Mouse (Mus musculus) embryonic facial prominence, embryonic 11.5 days (tissue): ENCODE results near the gene Rps13. TPM values are rescaled to one million over a fixed set of nuclear protein-coding genes. Genes with fewer than 3 reads are reported as not detected.
"Not testable (repeated sequence)": the region's sequence is repeated elsewhere in the genome, so short reads cannot be mapped to it uniquely, and the experiment has no call there.

ENCODE experiments used
- ATAC-seq: fragments of 200-750 bp; cut with Nextera tagmentation; replicated peaks from 2 replicates; pipeline ENCODE4 v1.8.0; 2017; ENCODE audit warnings: low read depth; ENCODE audit not compliant: insufficient number of reproducible peaks, low FRiP score, low TSS enrichment
- DNase-seq: peaks from one replicate; pipeline ENCODE4 v3.0.0-alpha.2; 2015; ENCODE audit warnings: low spot score
- H3K27ac ChIP-seq: fragments of 300-500 bp; sonication (generic); replicated peaks from 2 replicates; pipeline ENCODE4 v1.5.1; 2014; ENCODE audit warnings: mild to moderate bottlenecking, low read depth, low read length, control low read depth
- H3K27me3 ChIP-seq: fragments of 300-500 bp; sonication (generic); 2 replicates; pipeline ENCODE4 v1.6.1; 2014; ENCODE audit warnings: mild to moderate bottlenecking, low read length, moderate library complexity, mixed read lengths; ENCODE audit not compliant: control insufficient read depth, insufficient read depth
- H3K36me3 ChIP-seq: fragments of 300-500 bp; sonication (generic); replicated peaks from 2 replicates; pipeline ENCODE4 v1.6.1; 2014; ENCODE audit warnings: low read depth, mild to moderate bottlenecking, low read length, moderate library complexity, mixed read lengths; ENCODE audit not compliant: control insufficient read depth, insufficient read depth
- H3K4me1 ChIP-seq: fragments of 300-500 bp; sonication (generic); 2 replicates; pipeline ENCODE4 v1.6.1; 2014; ENCODE audit warnings: low read length, mixed read lengths; ENCODE audit not compliant: control insufficient read depth, insufficient read depth
- H3K4me2 ChIP-seq: fragments of 300-500 bp; sonication (generic); 2 replicates; pipeline ENCODE4 v1.6.1; 2014; ENCODE audit warnings: low read depth, mild to moderate bottlenecking, control low read depth, low read length, moderate library complexity
- H3K4me3 ChIP-seq: fragments of 300-500 bp; sonication (generic); 2 replicates; pipeline ENCODE4 v1.5.1; 2014; ENCODE audit warnings: low read depth, low read length, control low read depth
- H3K9ac ChIP-seq: fragments of 300-500 bp; sonication (generic); replicated peaks from 2 replicates; pipeline ENCODE4 v1.6.1; 2014; ENCODE audit warnings: mild to moderate bottlenecking, control low read depth, low read length
- H3K9me3 ChIP-seq: fragments of 300-500 bp; sonication (generic); replicated peaks from 2 replicates; pipeline ENCODE4 v1.6.1; 2016; ENCODE audit warnings: mild to moderate bottlenecking, low read length, inconsistent platforms, mixed read lengths; ENCODE audit not compliant: control insufficient read depth
- WGBS: fragments of 180-500 bp; shearing (Covaris S2); extraction: QIAGEN DNeasy Blood & Tissue Kit; methylation state at CpG from one replicate; pipeline ENCODE4 v1.1.7; 2014; 5-methylcytosine and 5-hydroxymethylcytosine counted together
- polyA plus RNA-seq: library from polyadenylated mRNA; unstranded; fragments of >200 nt; fragmentation: Nextera tagmentation; extraction: Ambion mirVana; gene quantifications from 2 replicates; pipeline ENCODE4 v1.2.1, GENCODE M21; 2014

The Rps13 gene
- 785 and 880 TPM in 2 replicates for polyA plus RNA-seq

GRCm38 (mm10) chr7:116333713-116334668, at the start of gene Rps13:
Gene Rps13, minus strand, starts transcription at chr7:116334195.
- no peaks in the 10 kb centered on the region for H3K27me3 ChIP-seq
- under 1% methylated on average over 78 of the region's 78 CpGs for WGBS
- H3K4me3 ChIP-seq: peak within 1 kb of the TSS; percentile 81
- peak within 1 kb of the TSS; percentile 81 for H3K4me2 ChIP-seq
- H3K4me1 ChIP-seq: no peaks in the 10 kb centered on the region
- peak; percentile 98 for DNase-seq
- peaks cover 9% of the 10 kb centered on the region for H3K36me3 ChIP-seq
- H3K9me3 ChIP-seq: no peaks in the 10 kb centered on the region
- no peak within 1 kb of the TSS for H3K27ac ChIP-seq
- peak; percentile 97 for ATAC-seq
- H3K9ac ChIP-seq: peak within 1 kb of the TSS; percentile 96

- WGBS: 91% methylated on average over 6 of the region's 6 CpGs
- not testable (repeated sequence) for H3K4me3 ChIP-seq, H3K9me3 ChIP-seq, H3K4me2 ChIP-seq, DNase-seq, H3K4me1 ChIP-seq, ATAC-seq, H3K9ac ChIP-seq, H3K27ac ChIP-seq, H3K27me3 ChIP-seq, H3K36me3 ChIP-seq
These were observed 45.2 kb upstream of the Rps13 start for GRCm38 (mm10) chr7:116379181-116379580.

GRCm38 (mm10) chr7:116374284-116374683, 40.3 kb upstream of the Rps13 start:
- 85% methylated on average over 1 of the region's 1 CpGs for WGBS
- H3K36me3 ChIP-seq: no peaks in the 10 kb centered on the region; the same call in 1 of the 2 replicates

GRCm38 (mm10) chr7:116336226-116336625, 2.2 kb upstream of the Rps13 start:
- Histone ChIP-seq H3K36me3 (peaks cover 4% of the 10 kb centered on the region; the same call in 1 of the 2 replicates), H3K4me2 (no peak overlapping the region), H3K9ac (no peak overlapping the region), H3K9me3 (no peaks in the 10 kb centered on the region), H3K27me3 (no peaks in the 10 kb centered on the region), H3K4me3 (no peak overlapping the region), H3K27ac (no peak overlapping the region), H3K4me1 (no peaks in the 10 kb centered on the region)
- ATAC-seq (no peak), DNase-seq (peak; percentile 67)
- 36% methylated on average over 1 of the region's 1 CpGs for WGBS

More at GRCm38 (mm10) chr7:116374284-116374683, 40.3 kb upstream of the Rps13 start:
- Histone ChIP-seq H3K4me2 (no peak overlapping the region), H3K4me1 (no peaks in the 10 kb centered on the region), H3K9me3 (no peaks in the 10 kb centered on the region), H3K27ac (no peak overlapping the region), H3K9ac (no peak overlapping the region), H3K4me3 (no peak overlapping the region), H3K27me3 (no peaks in the 10 kb centered on the region)
- DNase-seq: no peak
- no peak for ATAC-seq

GRCm38 (mm10) chr7:116335133-116335532, 1.1 kb upstream of the Rps13 start:
- DNase-seq (no peak), ATAC-seq (no peak)
- Histone ChIP-seq H3K9me3 (no peaks in the 10 kb centered on the region), H3K4me2 (peak overlapping the region; percentile 81), H3K27me3 (no peaks in the 10 kb centered on the region), H3K27ac (no peak overlapping the region), H3K36me3 (peaks cover 10% of the 10 kb centered on the region), H3K9ac (no peak overlapping the region), H3K4me1 (no peaks in the 10 kb centered on the region), H3K4me3 (no peak overlapping the region; the same call in 1 of the 2 replicates)
- 82% methylated on average over 6 of the region's 6 CpGs for WGBS

GRCm38 (mm10) chr7:116334669-116335038, 659 bp upstream of the Rps13 start:
- DNase-seq (no peak), ATAC-seq (no peak; the same call in 1 of the 2 replicates)
- Histone ChIP-seq H3K27ac (no peak overlapping the region), H3K4me2 (peak overlapping the region; percentile 81), H3K4me3 (peak overlapping the region; percentile 81), H3K27me3 (no peaks in the 10 kb centered on the region), H3K9ac (peak overlapping the region; percentile 96), H3K9me3 (no peaks in the 10 kb centered on the region), H3K4me1 (no peaks in the 10 kb centered on the region), H3K36me3 (peaks cover 9% of the 10 kb centered on the region)
- 25% methylated on average over 8 of the region's 8 CpGs for WGBS

GRCm38 (mm10) chr7:116331246-116331645, 2.7 kb downstream of the Rps13 start:
- H3K9me3 ChIP-seq: no peaks in the 10 kb centered on the region
- H3K4me1 ChIP-seq: no peaks in the 10 kb centered on the region
- no peak overlapping the region for H3K27ac ChIP-seq
- H3K4me3 ChIP-seq: no peak overlapping the region
- H3K9ac ChIP-seq: no peak overlapping the region
- H3K27me3 ChIP-seq: no peaks in the 10 kb centered on the region
- WGBS: 92% methylated on average over 2 of the region's 2 CpGs
- ATAC-seq: no peak
- H3K36me3 ChIP-seq: peaks cover 9% of the 10 kb centered on the region
- no peak for DNase-seq
- H3K4me2 ChIP-seq: no peak overlapping the region

GRCm38 (mm10) chr7:116329858-116330257, 4.1 kb downstream of the Rps13 start:
- ATAC-seq: no peak
- Histone ChIP-seq H3K9ac (no peak overlapping the region), H3K27ac (no peak overlapping the region), H3K4me2 (no peak overlapping the region), H3K4me3 (no peak overlapping the region), H3K27me3 (no peaks in the 10 kb centered on the region), H3K36me3 (peaks cover 9% of the 10 kb centered on the region), H3K9me3 (no peaks in the 10 kb centered on the region), H3K4me1 (no peaks in the 10 kb centered on the region)
- no peak for DNase-seq
- WGBS: 93% methylated on average over 4 of the region's 4 CpGs
